ENCODE assay signal across 8 mouse cellular contexts in the genomic region with DNA sequence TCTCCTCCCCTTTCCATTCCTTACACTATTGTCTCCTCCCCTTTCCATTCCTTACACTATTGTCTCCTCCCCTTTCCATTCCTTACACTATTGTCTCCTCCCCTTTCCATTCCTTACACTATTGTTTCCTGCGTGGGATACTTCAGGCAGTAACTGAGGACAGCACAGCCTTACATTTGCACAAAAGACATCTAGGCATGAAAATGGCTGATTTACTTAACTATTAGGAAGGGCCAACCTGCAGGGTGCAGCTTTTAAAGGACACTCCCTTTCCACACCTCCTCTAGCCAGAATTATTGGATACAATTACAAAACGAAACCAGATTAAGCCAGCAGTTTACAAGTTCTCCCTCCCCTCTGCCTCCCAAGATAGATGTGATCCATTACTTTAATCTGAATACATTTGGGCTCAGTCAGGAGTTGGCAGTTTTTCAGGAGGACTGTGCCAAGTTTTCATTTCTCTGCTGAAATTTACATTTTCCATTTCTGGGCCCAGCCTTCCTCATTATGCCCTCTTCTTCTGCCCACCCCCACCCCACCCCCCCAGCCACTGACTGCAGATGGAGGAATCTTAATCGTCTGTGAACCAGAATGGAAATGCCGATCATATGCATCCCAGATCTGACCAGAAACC. TPM values are rescaled to one million over a fixed set of nuclear protein-coding genes. Genes with fewer than 3 reads are reported as not detected.
DNase-seq lines count a peak whose midpoint lies in the region; ATAC-seq and TF ChIP-seq lines count a peak whose summit lies in the region.

No protein-coding gene starts in this region.

- 0 out of 2 replicates have a peak, but pooled peaks cover 3% of the 10 kb centered on the region for H3K27me3 ChIP-seq in intestine, embryonic 15.5 days (replicated peaks)
- no peaks in the 10 kb centered on the region for H3K27me3 ChIP-seq in intestine, postnatal 0 days (replicated peaks; ENCODE audit: control insufficient read depth, insufficient read depth, low read length)
- no peaks in the 10 kb centered on the region for H3K27me3 ChIP-seq in neural tube, embryonic 15.5 days (replicated peaks)

- no peak for TF ChIP-seq CTCF in intestine, postnatal 0 days (IDR thresholded peaks at IDR 0.05; ENCODE audit: low read depth)

- H3K4me3 ChIP-seq in intestine, embryonic 15.5 days (replicated peaks) = no peak overlapping the region
- no peak overlapping the region for H3K4me3 ChIP-seq in intestine, postnatal 0 days (ENCODE audit: low read depth, low read length)
- H3K4me3 ChIP-seq in neural tube, embryonic 15.5 days (replicated peaks) = no peak overlapping the region

- no peaks in the 10 kb centered on the region for H3K36me3 ChIP-seq in intestine, embryonic 15.5 days
- H3K36me3 ChIP-seq in intestine, postnatal 0 days (ENCODE audit: control insufficient read depth, insufficient read depth) = no peaks in the 10 kb centered on the region
- H3K36me3 ChIP-seq in neural tube, embryonic 15.5 days = no peaks in the 10 kb centered on the region

- ATAC-seq in intestine, embryonic 15.5 days = 0 out of 2 replicates have a peak, but pooled peaks have one; percentile 31
- no peak for ATAC-seq in intestine, postnatal 0 days
- peak; percentile 35; the same call in 1 of the 2 replicates for ATAC-seq in neural tube, embryonic 15.5 days (ENCODE audit: low FRiP score)
- ATAC-seq in megakaryocyte progenitor cell, adult 5-6 weeks (replicated peaks; ENCODE audit: poor library complexity) = no peak

- 43% methylated on average over 4 of the region's 4 CpGs for WGBS in intestine, embryonic 15.5 days
- 54% methylated on average over 4 of the region's 4 CpGs for WGBS in intestine, postnatal 0 days
- WGBS in neural tube, embryonic 15.5 days = 33% methylated on average over 4 of the region's 4 CpGs

- no peaks in the 10 kb centered on the region for H3K4me1 ChIP-seq in intestine, embryonic 15.5 days (replicated peaks)
- H3K4me1 ChIP-seq in intestine, postnatal 0 days (replicated peaks; ENCODE audit: control insufficient read depth, insufficient read depth, low read length) = no peaks in the 10 kb centered on the region
- H3K4me1 ChIP-seq in neural tube, embryonic 15.5 days = 0 out of 2 replicates have a peak, but pooled peaks cover 3% of the 10 kb centered on the region

- peak overlapping the region; percentile 9; the same call in 1 of the 2 replicates for H3K4me2 ChIP-seq in intestine, embryonic 15.5 days (replicated peaks)
- no peak overlapping the region for H3K4me2 ChIP-seq in intestine, postnatal 0 days (replicated peaks; ENCODE audit: low read depth)
- H3K4me2 ChIP-seq in neural tube, embryonic 15.5 days = peak overlapping the region; percentile 9; the same call in 1 of the 2 replicates

- no peak overlapping the region for H3K27ac ChIP-seq in intestine, embryonic 15.5 days
- H3K27ac ChIP-seq in intestine, postnatal 0 days (ENCODE audit: low read depth, low read length) = no peak overlapping the region
- no peak overlapping the region for H3K27ac ChIP-seq in neural tube, embryonic 15.5 days (replicated peaks)

- DNase-seq in adrenal gland, postnatal 25 days = peak; percentile 21
- peak; percentile 54 to 81 for DNase-seq in frontal cortex, postnatal 36 days (ENCODE audit: low spot score in 2 of 2)
- no peak for DNase-seq in T-cell, adult 2 months (ENCODE audit: low spot score)
- DNase-seq in spleen, adult 18-20 months = no peak

- no peak overlapping the region for H3K9ac ChIP-seq in intestine, embryonic 15.5 days
- no peak overlapping the region for H3K9ac ChIP-seq in intestine, postnatal 0 days (ENCODE audit: low read depth, low read length)
- H3K9ac ChIP-seq in neural tube, embryonic 15.5 days (replicated peaks) = no peak overlapping the region

- H3K9me3 ChIP-seq in intestine, embryonic 15.5 days = no peaks in the 10 kb centered on the region
- H3K9me3 ChIP-seq in intestine, postnatal 0 days (ENCODE audit: control insufficient read depth) = no peaks in the 10 kb centered on the region
- H3K9me3 ChIP-seq in neural tube, embryonic 15.5 days (replicated peaks) = no peaks in the 10 kb centered on the region

RNA-seq across cellular contexts. Expression of a gene that starts 15.6 kb away (rescaled TPM):
- polyA plus RNA-seq in intestine, embryonic 15.5 days (2015; fragmentation: Nextera tagmentation; extraction: Ambion mirVana) = 14.3 and 16.1 TPM in 2 replicates
- polyA plus RNA-seq in intestine, postnatal 0 days (2015; fragmentation: Nextera tagmentation; extraction: Ambion mirVana) = 4.9 and 5.0 TPM in 2 replicates
- total RNA-seq in adrenal gland, postnatal 25 days (2021) = 98.2 and 127 TPM in 2 replicates
- polyA plus RNA-seq in neural tube, embryonic 15.5 days (2015; fragmentation: Nextera tagmentation; extraction: Ambion mirVana) = 22.3 and 22.5 TPM in 2 replicates
- total RNA-seq in megakaryocyte progenitor cell, adult 5-6 weeks (2015) = 14.0 and 16.8 TPM in 2 replicates
- total RNA-seq in megakaryocyte progenitor cell, adult 5-6 weeks (2017) = 12.3 and 19.0 TPM in 2 replicates

RNA-seq across cellular contexts. Expression of a gene that starts 54.3 kb away (rescaled TPM):
- 32.5 and 39.5 TPM in 2 replicates for polyA plus RNA-seq in intestine, embryonic 15.5 days (2015; fragmentation: Nextera tagmentation; extraction: Ambion mirVana)
- 14.8 and 15.1 TPM in 2 replicates for polyA plus RNA-seq in intestine, postnatal 0 days (2015; fragmentation: Nextera tagmentation; extraction: Ambion mirVana)
- total RNA-seq in adrenal gland, postnatal 25 days (2021) = 34.4 and 39.9 TPM in 2 replicates
- 109 and 122 TPM in 2 replicates for polyA plus RNA-seq in neural tube, embryonic 15.5 days (2015; fragmentation: Nextera tagmentation; extraction: Ambion mirVana)
- total RNA-seq in megakaryocyte progenitor cell, adult 5-6 weeks (2015) = 22.2 and 23.3 TPM in 2 replicates
- 17.0 and 18.4 TPM in 2 replicates for total RNA-seq in megakaryocyte progenitor cell, adult 5-6 weeks (2017)

Comparison
In these comparisons a context has a peak if more than half of its experiments do, and no peak if none do; other contexts are left out.
1. ATAC-seq: peak in intestine, embryonic 15.5 days (single experiment) and neural tube, embryonic 15.5 days (single experiment); none in intestine, postnatal 0 days (single experiment) and megakaryocyte progenitor cell, adult 5-6 weeks (single experiment).
2. DNase-seq: peak in adrenal gland, postnatal 25 days (single experiment) and frontal cortex, postnatal 36 days (2 of 2); none in T-cell, adult 2 months (single experiment) and spleen, adult 18-20 months (0 of 2).